10 mouse cellular contexts compared by ENCODE assay signal in genomic region chr10:22142194-22142593, GRCm38 (mm10). TPM values are rescaled to one million over a fixed set of nuclear protein-coding genes. Genes with fewer than 3 reads are reported as not detected.
DNase-seq lines count a peak whose midpoint lies in the region; ATAC-seq and TF ChIP-seq lines count a peak whose summit lies in the region.
"Not testable (repeated sequence)": the region's sequence is repeated elsewhere in the genome, so short reads cannot be mapped to it uniquely, and the experiment has no call there.
"Had no signal": no experiment of that assay in that cellular context is flagged by ENCODE, and none has a peak within 500 bp of the region (broad histone marks: within the 10 kb centered on the region; RNA-seq: fewer than 3 reads in every experiment).

No protein-coding gene starts in this region.

- TF ChIP-seq RAD21 in MEL (IDR thresholded peaks at IDR 0.05; ENCODE audit: low read depth, low read length): not testable (repeated sequence)

- H3K9ac ChIP-seq in MEL (ENCODE audit: control insufficient read depth, low read depth, low read length, poor library complexity, severe bottlenecking); heart, postnatal 0 days (replicated peaks; ENCODE audit: low read depth, low read length); lung, postnatal 0 days (replicated peaks; ENCODE audit: low read depth): not testable (repeated sequence)

- peak; percentile 95 for DNase-seq in MEL (ENCODE audit: low read depth, low spot score)
- peak; percentile 75 for DNase-seq in c-Kit-positive CD71-negative TER-119-negative erythroid progenitor cells, embryonic 14.5 days (ENCODE audit: low read depth)
- DNase-seq in fat pad, adult 2 months (ENCODE audit: extremely low read depth, low read depth, low spot score): peak; percentile 64
- DNase-seq in heart, postnatal 0 days (ENCODE audit: low spot score): peak; percentile 83
- peak; percentile 35 to 44 for DNase-seq in kidney, postnatal 25 days
- peak; percentile 66 for DNase-seq in lung, postnatal 0 days (ENCODE audit: low spot score)
- peak; percentile 74 for DNase-seq in skeletal muscle tissue, adult 2 months (ENCODE audit: low read depth, low spot score)

- TF ChIP-seq CTCF in MEL (IDR thresholded peaks at IDR 0.05 in 2 of 3, conservative IDR thresholded peaks at IDR 0.05 in 1 of 3; ENCODE audit: control insufficient read depth in 1 of 3, insufficient read depth in 1 of 3, low read depth in 2 of 3, low read length in 3 of 3, poor library complexity in 1 of 3, severe bottlenecking in 1 of 3); heart, postnatal 0 days (IDR thresholded peaks at IDR 0.05; ENCODE audit: low read depth); lung, postnatal 0 days (IDR thresholded peaks at IDR 0.05): not testable (repeated sequence)

- not testable (repeated sequence) for H3K79me2 ChIP-seq in MEL (ENCODE audit: control insufficient read depth, insufficient read depth, low read length, poor library complexity)

- WGBS in heart, postnatal 0 days: 74% methylated on average over 1 of the region's 1 CpGs
- WGBS in lung, postnatal 0 days: 82% methylated on average over 1 of the region's 1 CpGs

- TF ChIP-seq EP300 in MEL (IDR thresholded peaks at IDR 0.05; ENCODE audit: low read depth in 1 of 2, low read length in 2 of 2); heart, postnatal 0 days (IDR thresholded peaks at IDR 0.05; ENCODE audit: low read depth); lung, postnatal 0 days (IDR thresholded peaks at IDR 0.05): not testable (repeated sequence)

- not testable (repeated sequence) for H3K27ac ChIP-seq in MEL (ENCODE audit: control insufficient read depth, low read depth, low read length); heart, postnatal 0 days (ENCODE audit: low read depth); lung, postnatal 0 days (ENCODE audit: low read length)

- not testable (repeated sequence) for H3K36me3 ChIP-seq in MEL (ENCODE audit: control insufficient read depth in 1 of 2, insufficient read depth in 2 of 2, low read length in 2 of 2); heart, postnatal 0 days (replicated peaks; ENCODE audit: control insufficient read depth, insufficient read depth, low read length); lung, postnatal 0 days (ENCODE audit: insufficient read depth, low read length)

- not testable (repeated sequence) for H3K4me2 ChIP-seq in heart, postnatal 0 days (ENCODE audit: low read depth, low read length); lung, postnatal 0 days (replicated peaks; ENCODE audit: low read depth, low read length)

- not testable (repeated sequence) for TF ChIP-seq POLR2A in MEL (IDR thresholded peaks at IDR 0.05; ENCODE audit: control insufficient read depth in 1 of 2, insufficient read depth in 1 of 2, low read depth in 1 of 2, low read length in 2 of 2, poor library complexity in 1 of 2)

- ATAC-seq in heart, postnatal 0 days (ENCODE audit: insufficient read depth, low read depth); lung, postnatal 0 days: not testable (repeated sequence)

- H3K4me3 ChIP-seq in MEL (ENCODE audit: control insufficient read depth in 1 of 2, insufficient read depth in 1 of 2, low read depth in 2 of 2, low read length in 2 of 2); heart, postnatal 0 days (ENCODE audit: low read depth, low read length); lung, postnatal 0 days (ENCODE audit: low read depth, low read length): not testable (repeated sequence)

- not testable (repeated sequence) for H3K4me1 ChIP-seq in MEL (ENCODE audit: control insufficient read depth in 1 of 2, insufficient read depth in 2 of 2, low read length in 2 of 2); heart, postnatal 0 days (ENCODE audit: control insufficient read depth, insufficient read depth); lung, postnatal 0 days (ENCODE audit: insufficient read depth, low read depth, low read length)

- H3K27me3 ChIP-seq in MEL (ENCODE audit: control insufficient read depth in 1 of 2, insufficient read depth in 2 of 2, low read length in 2 of 2); heart, postnatal 0 days (ENCODE audit: control insufficient read depth, insufficient read depth, low read length); lung, postnatal 0 days (replicated peaks; ENCODE audit: insufficient read depth, low read length): not testable (repeated sequence)

- H3K9me3 ChIP-seq in MEL (replicated peaks; ENCODE audit: insufficient read depth, low read length); heart, postnatal 0 days (replicated peaks; ENCODE audit: control insufficient read depth, low read length); lung, postnatal 0 days (ENCODE audit: low read length): not testable (repeated sequence)

RNA-seq across cellular contexts. Expression of gene E030030I06Rik, which starts 6.9 kb away (rescaled TPM):
- 2.2 and 2.8 TPM in 2 replicates for total RNA-seq in MEL (2012; rRNA removed)
- polyA plus RNA-seq in MEL (2012; ENCODE audit: insufficient read depth in 1 of 2, insufficient read length in 2 of 2, low read depth in 1 of 2, low replicate concordance in 2 of 2, missing spikeins in 1 of 2): 1 to 10 TPM in 1 of 2 experiments, not detected in 1; 3.2 TPM
- 1.8 and 4.2 TPM in 2 replicates for total RNA-seq in heart, postnatal 0 days (2014; rRNA removed; ENCODE audit: low replicate concordance)
- polyA plus RNA-seq in heart, postnatal 0 days (2015; fragmentation: Nextera tagmentation; extraction: Ambion mirVana): 3.2 and 4.9 TPM in 2 replicates
- 20.9 and 21.7 TPM in 2 replicates for polyA plus RNA-seq in lung, postnatal 0 days (2015; fragmentation: Nextera tagmentation; extraction: Ambion mirVana)

RNA-seq across cellular contexts. Expression of gene Raet1e, which starts 16.2 kb away (rescaled TPM):
- total RNA-seq in MEL (2012; rRNA removed): not detected in 2 replicates
- not detected for polyA plus RNA-seq in MEL (2012; ENCODE audit: insufficient read depth in 1 of 2, insufficient read length in 2 of 2, low read depth in 1 of 2, low replicate concordance in 2 of 2, missing spikeins in 1 of 2)
- 1.3 TPM in 1 of 2 replicates, not detected in the other for total RNA-seq in heart, postnatal 0 days (2014; rRNA removed; ENCODE audit: low replicate concordance)
- polyA plus RNA-seq in heart, postnatal 0 days (2015; fragmentation: Nextera tagmentation; extraction: Ambion mirVana): 0.85 and 1.1 TPM in 2 replicates
- polyA plus RNA-seq in lung, postnatal 0 days (2015; fragmentation: Nextera tagmentation; extraction: Ambion mirVana): 4.6 and 5.1 TPM in 2 replicates
- total RNA-seq: monocyte, adult 5-6 weeks had no signal

RNA-seq across cellular contexts. Expression of gene H60b, which starts 16.2 kb away (rescaled TPM):
- total RNA-seq in MEL (2012; rRNA removed): not detected in 2 replicates
- polyA plus RNA-seq in MEL (2012; ENCODE audit: insufficient read depth in 1 of 2, insufficient read length in 2 of 2, low read depth in 1 of 2, low replicate concordance in 2 of 2, missing spikeins in 1 of 2): not detected
- not detected in 2 replicates for total RNA-seq in heart, postnatal 0 days (2014; rRNA removed; ENCODE audit: low replicate concordance)
- polyA plus RNA-seq in heart, postnatal 0 days (2015; fragmentation: Nextera tagmentation; extraction: Ambion mirVana): 0.36 and 0.37 TPM in 2 replicates
- polyA plus RNA-seq in lung, postnatal 0 days (2015; fragmentation: Nextera tagmentation; extraction: Ambion mirVana): 0.19 and 0.25 TPM in 2 replicates
- total RNA-seq: gastrocnemius, adult 8-10 months; heart, postnatal 10 days; monocyte, adult 5-6 weeks had no signal

Comparison
In these comparisons a context has a peak if more than half of its experiments do, and no peak if none do; other contexts are left out.
1. DNase-seq: peak in every context shown above with its lines; median percentile 95 in MEL; 83 in heart, postnatal 0 days; 75 in c-Kit-positive CD71-negative TER-119-negative erythroid progenitor cells, embryonic 14.5 days; 74 in skeletal muscle tissue, adult 2 months; 66 in lung, postnatal 0 days; 64 in fat pad, adult 2 months; 40 in kidney, postnatal 25 days.